Mouse (Mus musculus) large intestine, adult 2 months (tissue): ENCODE measurements at regions not wholly inside any gene's neighbourhood (a gene's known extent, or its start where the extent isn't known, plus 50 kb on each side); places are given as distances from the start of the nearest gene placed in this dataset.

ENCODE experiments used
- DNase-seq: peaks from one replicate; pipeline ENCODE4 v3.0.0-alpha.2; 2012; ENCODE audit warnings: low read depth, low spot score
- WGBS: fragments of 180-500 bp; shearing (Covaris S2); methylation state at CpG from one replicate; pipeline ENCODE4 v1.1.7; 2018; 5-methylcytosine and 5-hydroxymethylcytosine counted together

- 77% methylated on average over 5 of the region's 5 CpGs for WGBS
- no peak for DNase-seq
Observed at GRCm38 (mm10) chr9:61720206-61720605, 194.1 kb downstream of the Rplp1 start.

DNA sequence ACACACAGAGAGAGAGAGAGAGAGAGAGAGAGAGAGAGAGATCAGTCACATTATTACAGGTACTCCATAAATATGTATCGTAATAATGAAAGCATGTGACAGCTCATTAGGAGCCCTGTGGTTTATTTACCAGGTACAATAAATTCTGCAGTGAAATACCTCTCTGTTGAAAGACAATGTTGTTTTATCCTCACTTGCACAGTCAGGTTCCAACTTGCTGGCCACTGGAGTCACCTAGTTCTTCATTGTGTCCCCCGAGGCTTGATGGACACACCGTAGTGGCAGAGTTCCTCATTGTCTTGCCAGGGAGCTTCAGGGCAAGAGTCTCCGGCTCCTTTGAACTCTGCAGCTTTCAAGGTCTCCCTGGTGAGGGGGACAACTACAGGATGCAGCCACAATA lies 197.6 kb downstream of the Rplp1 start:
- DNase-seq: no peak
- WGBS: 66% methylated on average over 4 of the region's 4 CpGs

- DNase-seq: no peak
- WGBS: 45% methylated on average over 19 of the region's 19 CpGs
Observed at GRCm38 (mm10) chr9:61714331-61715035, 199.9 kb downstream of the Rplp1 start.

- DNase-seq: no peak
- 77% methylated on average over 7 of the region's 7 CpGs for WGBS
Observed at GRCm38 (mm10) chr9:61713806-61714205, 200.5 kb downstream of the Rplp1 start.

DNA sequence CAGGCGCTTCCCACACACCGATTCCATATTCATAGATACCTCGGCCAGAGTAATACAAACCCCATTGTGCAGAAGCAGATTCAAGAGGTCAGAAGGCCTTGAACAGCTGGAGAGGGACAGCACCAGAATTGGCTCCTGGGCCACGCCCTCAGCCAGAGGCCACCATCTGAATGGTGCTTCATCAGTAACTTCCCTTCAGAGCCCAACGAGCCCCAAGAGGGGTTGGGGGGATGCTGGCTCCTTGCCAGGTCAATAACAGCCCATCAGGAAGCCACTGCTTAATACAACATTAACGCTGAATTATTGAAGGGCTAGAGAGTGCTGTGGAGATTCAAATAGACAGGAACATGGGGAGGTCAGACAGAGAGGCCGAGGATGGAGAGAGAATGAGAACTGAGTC lies 203.0 kb downstream of the Rplp1 start:
- no peak for DNase-seq
- WGBS: 68% methylated on average over 7 of the region's 7 CpGs

DNA sequence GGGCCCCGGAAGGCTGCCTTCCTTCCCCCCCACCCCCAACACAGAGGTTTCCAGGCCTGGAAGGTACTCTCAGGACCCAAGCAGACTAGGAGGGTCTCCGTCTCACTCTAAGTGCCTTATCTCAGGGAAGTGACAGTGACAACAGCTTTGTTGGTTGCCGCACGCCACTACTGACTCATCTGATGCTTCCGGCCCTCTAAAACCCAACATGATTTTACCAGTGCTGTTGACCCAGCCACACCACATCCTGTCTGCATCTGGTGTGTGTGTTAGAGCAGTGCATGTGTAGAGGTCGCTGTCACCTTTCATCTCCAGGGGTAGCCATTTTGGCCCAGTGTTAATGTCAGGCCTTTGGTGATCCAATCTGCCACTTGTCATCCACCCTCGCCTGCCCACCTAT lies 206.5 kb downstream of the Rplp1 start:
- WGBS: 82% methylated on average over 7 of the region's 7 CpGs
- DNase-seq: no peak

DNA sequence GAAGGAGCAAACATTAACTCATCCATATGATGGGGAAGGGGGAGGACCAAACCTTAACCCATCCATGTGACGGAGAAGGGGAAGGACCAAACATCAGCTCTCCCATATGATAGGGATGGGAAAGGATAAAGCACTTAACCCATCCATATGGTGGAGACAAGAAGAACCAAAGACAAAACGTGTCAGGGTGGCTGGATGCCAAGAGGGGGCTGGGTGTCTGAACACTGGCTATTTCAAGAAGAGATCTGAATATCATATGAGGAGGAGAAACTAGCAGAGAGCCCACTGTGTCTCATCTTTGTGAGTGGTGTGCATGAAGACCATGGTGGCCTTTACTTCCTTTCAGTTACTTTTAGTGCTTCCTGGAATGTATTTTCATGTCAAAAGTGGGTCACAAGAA lies 207.0 kb downstream of the Rplp1 start:
- WGBS: 78% methylated on average over 2 of the region's 2 CpGs
- no peak for DNase-seq

DNA sequence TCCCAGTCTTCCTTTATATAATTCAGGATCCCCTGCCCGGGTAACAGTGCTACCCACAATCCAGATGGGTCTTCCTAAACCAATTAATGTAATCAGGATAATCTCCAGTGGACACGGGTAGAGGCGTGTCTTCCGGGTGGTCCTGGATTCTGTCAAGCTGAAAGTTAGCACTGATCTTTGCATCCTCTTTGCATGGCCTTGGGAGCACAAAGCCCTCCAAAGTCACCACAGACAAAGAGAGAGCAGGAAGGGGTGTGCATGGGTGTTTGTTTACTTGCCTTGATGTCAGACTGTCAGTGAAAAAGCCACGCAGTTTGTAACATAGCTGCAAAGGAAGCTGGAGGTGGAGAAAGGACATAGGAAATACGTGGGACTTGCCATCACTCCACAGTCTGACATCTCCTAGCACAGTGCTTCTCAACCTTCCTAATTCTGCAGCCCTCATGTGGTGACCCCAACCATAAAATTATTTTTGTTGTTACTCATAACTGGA lies 208.0 kb downstream of the Rplp1 start:
- WGBS: 73% methylated on average over 6 of the region's 6 CpGs
- DNase-seq: no peak

DNA sequence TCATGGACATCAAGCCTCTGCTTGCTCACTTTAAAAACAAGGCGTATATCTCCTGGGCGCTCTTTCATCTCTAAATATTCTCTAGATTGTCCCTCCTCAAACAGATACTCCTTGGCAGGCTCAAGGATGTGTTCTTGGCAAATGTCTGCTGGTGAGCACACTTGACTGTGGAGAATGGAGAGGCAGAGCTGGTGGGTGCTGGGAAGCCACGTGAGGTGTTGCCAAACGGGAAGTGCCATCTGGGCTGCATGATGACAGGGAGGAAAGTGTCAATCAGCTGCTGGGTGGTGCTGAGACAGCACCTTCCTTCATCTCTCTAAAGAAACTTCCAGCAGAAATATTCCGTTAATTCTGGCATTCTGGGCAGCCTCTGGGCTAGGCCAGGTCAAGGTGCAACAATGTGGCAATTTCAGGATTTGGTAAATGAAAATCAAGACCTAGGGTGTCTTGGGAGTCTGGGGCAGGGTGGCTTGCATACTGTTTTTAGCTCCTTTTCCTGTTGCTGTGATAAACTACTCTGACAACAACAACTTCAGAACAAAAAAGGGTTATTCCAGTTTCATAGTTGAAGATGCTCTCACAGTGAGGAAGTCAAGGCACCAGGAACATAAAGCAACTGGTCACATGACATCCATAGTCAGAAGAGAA lies 208.6 kb downstream of the Rplp1 start:
- no peak for DNase-seq

DNA sequence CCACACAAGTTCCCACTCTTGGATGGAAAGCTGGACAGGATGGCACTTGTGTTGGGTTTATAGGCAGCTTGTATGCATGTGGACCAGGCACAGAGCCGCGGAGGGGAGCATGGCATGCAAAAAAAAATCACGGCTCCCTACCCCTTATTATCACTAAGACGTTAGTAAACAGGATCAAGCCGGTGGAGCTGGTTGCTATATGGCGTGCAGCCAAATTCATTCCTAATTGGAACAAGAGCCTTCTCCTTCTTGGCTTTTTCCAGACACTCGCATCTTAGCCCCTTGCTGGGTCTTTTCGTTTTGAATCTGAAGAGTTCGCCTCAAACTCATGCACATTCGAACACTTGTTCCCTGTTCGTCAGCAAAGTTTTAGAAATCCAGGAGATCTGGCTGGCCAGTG lies 211.0 kb downstream of the Rplp1 start:
- WGBS: 51% methylated on average over 11 of the region's 11 CpGs
- DNase-seq: no peak

More for the DNA sequence above, 208.6 kb downstream of the Rplp1 start:
- 53% methylated on average over 5 of the region's 5 CpGs for WGBS

- WGBS: 65% methylated on average over 22 of the region's 22 CpGs
- no peak for DNase-seq
Observed at GRCm38 (mm10) chr9:61702280-61702966, 211.9 kb downstream of the Rplp1 start.

- no peak for DNase-seq
- 89% methylated on average over 6 of the region's 6 CpGs for WGBS
Observed at GRCm38 (mm10) chr9:61700576-61700975, 213.8 kb downstream of the Rplp1 start.

- whole genome bisulfite sequencing: 53% methylated on average over 5 of the region's 5 CpGs
- DNase-seq: no peak
Observed at GRCm38 (mm10) chr9:61699618-61700017, 214.7 kb downstream of the Rplp1 start.

DNA sequence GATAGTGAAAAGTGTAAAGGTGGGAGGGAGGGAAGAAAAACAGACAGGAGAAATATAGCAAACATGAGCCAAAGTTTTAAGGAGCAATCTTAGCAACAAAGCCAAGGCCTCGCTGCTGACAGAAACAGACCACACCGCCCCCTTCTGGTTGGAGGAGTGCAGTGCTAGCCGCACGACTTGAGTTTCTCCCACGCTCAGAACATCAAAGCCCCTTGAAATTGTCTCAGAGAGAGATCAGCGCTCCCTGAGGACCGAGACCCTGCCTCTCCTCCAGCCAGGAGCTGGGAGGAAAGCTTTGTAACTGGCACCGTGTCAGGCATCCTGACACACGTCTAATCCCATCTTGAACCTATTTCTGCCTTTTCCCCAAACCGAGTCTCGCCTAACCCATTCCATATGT lies 216.4 kb downstream of the Rplp1 start:
- DNase-seq: no peak
- 23% methylated on average over 11 of the region's 11 CpGs for WGBS

- DNase-seq: no peak
- WGBS: 44% methylated on average over 3 of the region's 3 CpGs
Observed at GRCm38 (mm10) chr9:61696831-61697230, 217.5 kb downstream of the Rplp1 start.

DNA sequence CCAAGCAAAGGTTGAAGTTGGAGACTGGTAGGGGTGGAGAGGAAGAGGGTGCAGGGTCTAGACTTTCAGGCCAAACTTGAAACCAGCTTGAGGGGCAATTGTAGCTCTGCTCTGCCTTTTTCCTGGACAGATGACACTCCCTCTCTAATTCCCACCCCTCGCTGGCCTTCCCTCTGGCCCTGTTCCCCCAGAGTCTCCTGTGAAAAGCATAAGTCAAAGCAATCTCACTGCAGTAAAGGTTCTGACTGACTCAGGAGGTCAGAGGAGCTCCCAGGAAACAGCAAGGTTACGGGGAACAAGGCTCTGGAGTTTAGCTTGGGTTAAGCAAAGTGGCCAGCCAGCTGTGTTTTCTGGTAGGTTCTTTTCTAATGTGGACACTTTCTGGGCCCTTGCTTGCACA lies 218.5 kb downstream of the Rplp1 start:
- DNase-seq: no peak
- WGBS: 90% methylated on average over 2 of the region's 2 CpGs

DNA sequence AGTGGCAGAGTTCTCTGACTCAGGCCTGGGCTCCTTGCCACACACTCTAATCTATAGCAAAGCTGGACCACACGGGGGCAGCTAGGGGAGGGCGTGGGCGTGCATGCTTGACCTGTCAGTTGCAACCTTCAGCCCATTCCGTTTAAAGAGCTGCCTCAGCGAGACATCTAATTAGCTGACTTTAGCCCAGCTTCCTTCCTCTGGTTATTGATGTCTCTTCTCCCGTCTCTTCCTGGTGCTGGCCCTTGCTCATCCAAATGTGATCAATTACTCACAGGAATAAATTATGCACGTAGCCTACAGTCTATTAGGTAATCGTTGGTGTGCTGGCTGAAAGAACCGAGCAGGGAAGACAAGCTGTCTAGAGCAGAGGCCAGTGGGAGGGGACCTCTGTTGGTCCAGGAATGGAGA lies 219.0 kb downstream of the Rplp1 start:
- DNase-seq: no peak
- 28% methylated on average over 9 of the region's 9 CpGs for WGBS

DNA sequence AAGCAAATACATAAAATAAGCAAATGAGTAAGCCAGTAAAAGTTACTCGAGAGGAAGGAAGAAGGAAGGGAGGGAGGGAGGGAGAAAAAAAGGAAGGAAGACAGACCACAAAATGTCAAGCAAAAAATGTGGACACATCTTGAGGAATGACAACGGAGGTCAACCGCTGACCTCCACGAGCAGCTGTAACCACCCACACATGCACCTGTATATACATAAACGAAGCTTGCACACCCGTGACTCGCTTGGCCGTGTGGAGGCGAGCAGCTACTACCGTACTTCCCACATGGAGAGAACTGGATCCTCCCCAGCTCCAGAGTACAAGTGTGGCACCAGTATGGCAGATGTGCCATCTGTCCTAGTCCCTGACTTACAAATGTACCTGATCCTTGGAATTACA lies 220.1 kb downstream of the Rplp1 start:
- WGBS: 70% methylated on average over 10 of the region's 10 CpGs
- no peak for DNase-seq

GRCm38 (mm10) chr9:61690786-61691185 lies 223.6 kb downstream of the Rplp1 start:
- 55% methylated on average over 3 of the region's 3 CpGs for WGBS
- DNase-seq: no peak

DNA sequence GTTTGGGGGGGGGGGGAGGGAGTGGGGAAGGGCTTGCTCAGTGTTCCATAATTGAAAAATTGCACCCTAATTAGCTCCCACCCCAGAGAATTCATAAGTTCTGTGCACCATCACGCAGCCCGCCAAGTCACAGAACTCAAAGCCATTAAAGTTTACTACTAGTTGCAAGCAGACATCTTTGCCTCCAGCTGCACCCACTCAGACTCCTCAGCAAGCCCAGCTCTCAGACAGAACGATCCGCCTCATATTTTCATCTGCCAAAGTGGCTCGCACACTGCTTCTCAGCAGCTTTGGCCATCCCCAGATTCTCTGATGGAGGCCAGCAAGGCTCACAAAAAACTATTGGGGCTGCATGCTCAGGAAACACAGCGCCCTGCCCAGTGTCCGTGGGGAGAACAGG lies 224.4 kb downstream of the Rplp1 start:
- 75% methylated on average over 7 of the region's 7 CpGs for WGBS

GRCm38 (mm10) chr9:61689516-61689915 lies 224.8 kb downstream of the Rplp1 start:
- WGBS: 63% methylated on average over 5 of the region's 5 CpGs
- no peak for DNase-seq

More for the DNA sequence above, 224.4 kb downstream of the Rplp1 start:
- no peak for DNase-seq
